Mouse (Mus musculus): Measurements from ENCODE around the gene Olfr1033. TPM values are rescaled to one million over a fixed set of nuclear protein-coding genes. Genes with fewer than 3 reads are reported as not detected.
A peak's percentile ranks its signal among the peaks of the same experiment; 100 is the strongest.
"Not testable (repeated sequence)": the region's sequence is repeated elsewhere in the genome, so short reads cannot be mapped to it uniquely, and the experiment has no call there.

Olfr1033 gene
- 0.31 and 4.0 TPM in 2 replicates for total RNA-seq (2014; rRNA removed; ENCODE audit: low replicate concordance)
- polyA plus RNA-seq (2015; fragmentation: Nextera tagmentation; extraction: Ambion mirVana): 4.0 and 5.4 TPM in 2 replicates

- Histone ChIP-seq H3K4me3 (ENCODE audit: low read depth, low read length) (peak within 1 kb of the TSS; percentile 46), H3K27ac (ENCODE audit: low read depth) (peak within 1 kb of the TSS; percentile 81), H3K9ac (replicated peaks; ENCODE audit: low read depth, low read length) (peak within 1 kb of the TSS; percentile 53), H3K4me2 (ENCODE audit: low read depth, low read length) (peak within 1 kb of the TSS; percentile 52)
- H3K27me3 ChIP-seq (ENCODE audit: control insufficient read depth, insufficient read depth, low read length); H3K36me3 ChIP-seq (replicated peaks; ENCODE audit: control insufficient read depth, insufficient read depth, low read length); ATAC-seq (ENCODE audit: insufficient read depth, low read depth); H3K9me3 ChIP-seq (replicated peaks; ENCODE audit: control insufficient read depth, low read length); H3K4me1 ChIP-seq (ENCODE audit: control insufficient read depth, insufficient read depth): not testable (repeated sequence)
- WGBS: 0% methylated on average over 10 of the region's 11 CpGs
- peak; percentile 42 for DNase-seq (ENCODE audit: low spot score)
Observed at GRCm38 (mm10) chr2:86020406-86020805, at the start of gene Olfr1033. Olfr1033 (plus strand) TSS chr2:86020633.

GRCm38 (mm10) chr2:85973595-85973994 lies 46.8 kb upstream of the Olfr1033 start, which contains the start of gene Olfr1029:
Olfr1029 (plus strand) TSS chr2:85973895.
- Histone ChIP-seq H3K4me1 (ENCODE audit: control insufficient read depth, insufficient read depth) (no peaks in the 10 kb centered on the region), H3K9me3 (replicated peaks; ENCODE audit: control insufficient read depth, low read length) (no peaks in the 10 kb centered on the region), H3K4me2 (ENCODE audit: low read depth, low read length) (no peak within 1 kb of the TSS), H3K36me3 (replicated peaks; ENCODE audit: control insufficient read depth, insufficient read depth, low read length) (no peaks in the 10 kb centered on the region), H3K27ac (ENCODE audit: low read depth) (no peak within 1 kb of the TSS), H3K4me3 (ENCODE audit: low read depth, low read length) (no peak within 1 kb of the TSS), H3K9ac (replicated peaks; ENCODE audit: low read depth, low read length) (no peak within 1 kb of the TSS), H3K27me3 (ENCODE audit: control insufficient read depth, insufficient read depth, low read length) (no peaks in the 10 kb centered on the region)
- WGBS: 78% methylated on average over 2 of the region's 2 CpGs
- no peak for DNase-seq (ENCODE audit: low spot score)
- no peak for TF ChIP-seq EP300 (IDR thresholded peaks at IDR 0.05; ENCODE audit: low read depth)
- no peak for TF ChIP-seq CTCF (IDR thresholded peaks at IDR 0.05; ENCODE audit: low read depth)
- no peak for ATAC-seq (ENCODE audit: insufficient read depth, low read depth)

GRCm38 (mm10) chr2:85978976-85979375 lies 41.5 kb upstream of the Olfr1033 start, which contains the start of gene Olfr1030:
Olfr1030 (plus strand) TSS chr2:85979276.
- H3K9ac ChIP-seq (replicated peaks; ENCODE audit: low read depth, low read length): no peak within 1 kb of the TSS
- no peak within 1 kb of the TSS for H3K4me3 ChIP-seq (ENCODE audit: low read depth, low read length)
- DNase-seq (ENCODE audit: low spot score) (no peak), ATAC-seq (ENCODE audit: insufficient read depth, low read depth) (no peak)
- no peak for TF ChIP-seq CTCF (IDR thresholded peaks at IDR 0.05; ENCODE audit: low read depth)
- no peak for TF ChIP-seq EP300 (IDR thresholded peaks at IDR 0.05; ENCODE audit: low read depth)
- no peaks in the 10 kb centered on the region for H3K27me3 ChIP-seq (ENCODE audit: control insufficient read depth, insufficient read depth, low read length)
- H3K4me1 ChIP-seq (ENCODE audit: control insufficient read depth, insufficient read depth): no peaks in the 10 kb centered on the region
- no peak within 1 kb of the TSS for H3K4me2 ChIP-seq (ENCODE audit: low read depth, low read length)
- H3K36me3 ChIP-seq (replicated peaks; ENCODE audit: control insufficient read depth, insufficient read depth, low read length): no peaks in the 10 kb centered on the region
- H3K27ac ChIP-seq (ENCODE audit: low read depth): no peak within 1 kb of the TSS
- H3K9me3 ChIP-seq (replicated peaks; ENCODE audit: control insufficient read depth, low read length): no peaks in the 10 kb centered on the region
- WGBS: 38% methylated on average over 1 of the region's 1 CpGs

GRCm38 (mm10) chr2:85990004-85990403 lies 30.4 kb upstream of the Olfr1033 start, which contains the start of gene Olfr1031:
Olfr1031 (plus strand) TSS chr2:85990304.
- DNase-seq (ENCODE audit: low spot score) (no peak), ATAC-seq (ENCODE audit: insufficient read depth, low read depth) (no peak)
- no peaks in the 10 kb centered on the region for H3K9me3 ChIP-seq (replicated peaks; ENCODE audit: control insufficient read depth, low read length)
- WGBS: 49% methylated on average over 3 of the region's 3 CpGs
- no peak within 1 kb of the TSS for H3K4me2 ChIP-seq (ENCODE audit: low read depth, low read length)
- no peaks in the 10 kb centered on the region for H3K27me3 ChIP-seq (ENCODE audit: control insufficient read depth, insufficient read depth, low read length)
- TF ChIP-seq CTCF (IDR thresholded peaks at IDR 0.05; ENCODE audit: low read depth) (no peak), EP300 (IDR thresholded peaks at IDR 0.05; ENCODE audit: low read depth) (no peak)
- H3K36me3 ChIP-seq (replicated peaks; ENCODE audit: control insufficient read depth, insufficient read depth, low read length): no peaks in the 10 kb centered on the region
- no peaks in the 10 kb centered on the region for H3K4me1 ChIP-seq (ENCODE audit: control insufficient read depth, insufficient read depth)
- no peak within 1 kb of the TSS for H3K27ac ChIP-seq (ENCODE audit: low read depth)
- no peak within 1 kb of the TSS for H3K9ac ChIP-seq (replicated peaks; ENCODE audit: low read depth, low read length)
- H3K4me3 ChIP-seq (ENCODE audit: low read depth, low read length): no peak within 1 kb of the TSS

GRCm38 (mm10) chr2:86005240-86005639 lies 15.2 kb upstream of the Olfr1033 start, which contains the start of gene Olfr1032:
Olfr1032 (plus strand) TSS chr2:86005540.
- Histone ChIP-seq H3K4me3 (ENCODE audit: low read depth, low read length) (no peak within 1 kb of the TSS), H3K4me2 (ENCODE audit: low read depth, low read length) (no peak within 1 kb of the TSS), H3K9me3 (replicated peaks; ENCODE audit: control insufficient read depth, low read length) (no peaks in the 10 kb centered on the region), H3K27me3 (ENCODE audit: control insufficient read depth, insufficient read depth, low read length) (no peaks in the 10 kb centered on the region), H3K36me3 (replicated peaks; ENCODE audit: control insufficient read depth, insufficient read depth, low read length) (no peaks in the 10 kb centered on the region), H3K4me1 (ENCODE audit: control insufficient read depth, insufficient read depth) (no peaks in the 10 kb centered on the region), H3K27ac (ENCODE audit: low read depth) (no peak within 1 kb of the TSS), H3K9ac (replicated peaks; ENCODE audit: low read depth, low read length) (no peak within 1 kb of the TSS)
- ATAC-seq (ENCODE audit: insufficient read depth, low read depth): no peak
- TF ChIP-seq EP300 (IDR thresholded peaks at IDR 0.05; ENCODE audit: low read depth) (no peak), CTCF (IDR thresholded peaks at IDR 0.05; ENCODE audit: low read depth) (no peak)
- no peak for DNase-seq (ENCODE audit: low spot score)
- 75% methylated on average over 7 of the region's 7 CpGs for WGBS

GRCm38 (mm10) chr2:86021518-86021917 lies 1.1 kb downstream of the Olfr1033 start:
- not testable (repeated sequence) for H3K4me1 ChIP-seq (ENCODE audit: control insufficient read depth, insufficient read depth); H3K9ac ChIP-seq (replicated peaks; ENCODE audit: low read depth, low read length); H3K27me3 ChIP-seq (ENCODE audit: control insufficient read depth, insufficient read depth, low read length); H3K27ac ChIP-seq (ENCODE audit: low read depth); H3K4me2 ChIP-seq (ENCODE audit: low read depth, low read length); DNase-seq (ENCODE audit: low spot score); H3K9me3 ChIP-seq (replicated peaks; ENCODE audit: control insufficient read depth, low read length); ATAC-seq (ENCODE audit: insufficient read depth, low read depth); H3K4me3 ChIP-seq (ENCODE audit: low read depth, low read length); H3K36me3 ChIP-seq (replicated peaks; ENCODE audit: control insufficient read depth, insufficient read depth, low read length)
- 20% methylated on average over 3 of the region's 9 CpGs for WGBS
